Mouse (Mus musculus) activated CD4-positive, CD25-positive, alpha-beta regulatory T cell, adult 4 months (primary cell): ENCODE data around the gene Xpnpep1. TPM values are rescaled to one million over a fixed set of nuclear protein-coding genes. Genes with fewer than 3 reads are reported as not detected.

ENCODE experiments used
- ATAC-seq: one replicate; pipeline ENCODE4 v1.8.0; 2017
- polyA plus RNA-seq, 2 experiments: library from polyadenylated mRNA; unstranded; fragments of 100-300 nt; shearing (Covaris generic); gene quantifications; one replicate each; pipeline ENCODE4 v1.2.1; 2017

Gene Xpnpep1
- polyA plus RNA-seq, 2 experiments from 2014 or later = 56.2 to 64.9 TPM

DNA sequence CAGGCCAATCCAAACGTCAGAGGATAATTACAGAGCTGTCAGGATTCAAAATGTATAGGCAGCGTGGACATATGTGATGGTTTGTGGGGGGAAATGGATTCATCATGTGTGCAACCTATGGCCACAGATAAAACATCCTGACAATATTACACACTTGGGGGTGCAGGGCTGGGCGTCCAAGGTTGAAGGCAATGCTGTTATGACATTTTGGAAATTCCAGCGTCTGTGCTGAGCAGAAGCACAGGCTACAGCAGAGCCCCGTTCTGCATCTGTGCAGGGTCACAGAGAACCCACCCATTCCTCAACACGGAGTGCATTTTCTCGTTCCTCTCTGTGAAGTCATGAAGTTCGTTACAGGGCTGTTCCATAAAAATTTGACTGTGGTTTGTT, 25.0 kb upstream of the Xpnpep1 start:
- ATAC-seq = no peak

DNA sequence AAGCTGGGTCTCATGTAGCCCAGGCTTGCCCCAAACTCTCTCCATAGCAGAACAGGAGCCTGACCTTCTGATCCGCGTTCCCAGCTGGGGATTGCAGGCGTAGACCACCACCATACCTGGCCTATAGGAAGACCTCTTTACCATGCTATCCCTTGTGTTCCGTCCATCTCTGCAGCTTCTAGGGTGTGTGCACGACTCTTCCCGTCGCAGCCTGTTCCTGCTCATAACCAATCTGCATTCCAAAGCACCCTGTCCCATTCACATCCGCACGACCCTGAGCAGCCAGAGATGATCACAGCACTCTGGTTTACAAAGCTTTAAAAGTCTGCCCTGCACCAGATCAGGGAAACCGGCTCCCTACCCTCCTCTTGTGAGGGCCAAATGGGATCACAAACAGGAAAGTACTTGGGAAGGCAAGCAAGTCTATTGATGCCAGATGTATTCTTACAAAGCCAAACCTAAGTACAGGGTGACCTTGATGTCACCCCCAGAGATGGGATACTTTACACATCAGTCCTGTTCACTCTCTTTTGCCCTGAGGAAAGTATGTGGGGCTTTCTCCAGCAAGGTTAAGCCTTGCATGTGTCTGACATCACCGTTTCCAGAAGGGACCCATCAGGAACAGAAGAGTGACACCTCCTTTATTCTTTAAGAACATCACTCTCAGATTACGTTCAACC, 24.4 kb upstream of the Xpnpep1 start:
- ATAC-seq = no peak

DNA sequence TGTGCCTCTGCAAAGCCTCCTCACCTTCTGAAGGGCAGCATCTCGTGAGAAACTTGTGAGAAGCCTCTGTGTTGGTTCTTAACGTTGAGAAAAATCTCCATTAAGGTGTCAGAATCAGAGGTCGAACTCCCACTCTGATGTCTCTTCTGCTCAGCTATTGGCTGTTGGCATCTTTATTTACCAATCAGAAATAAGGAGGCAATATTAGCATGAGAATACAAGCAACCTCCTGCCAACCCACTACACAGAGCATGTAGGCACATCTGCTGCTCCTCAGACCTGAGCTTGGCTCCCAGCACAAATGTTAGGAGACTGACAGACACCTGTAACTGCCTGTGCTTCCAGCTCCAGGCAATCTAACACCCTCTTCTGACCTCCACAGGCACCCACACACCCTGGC, 22.0 kb upstream of the Xpnpep1 start:
- ATAC-seq = no peak

DNA sequence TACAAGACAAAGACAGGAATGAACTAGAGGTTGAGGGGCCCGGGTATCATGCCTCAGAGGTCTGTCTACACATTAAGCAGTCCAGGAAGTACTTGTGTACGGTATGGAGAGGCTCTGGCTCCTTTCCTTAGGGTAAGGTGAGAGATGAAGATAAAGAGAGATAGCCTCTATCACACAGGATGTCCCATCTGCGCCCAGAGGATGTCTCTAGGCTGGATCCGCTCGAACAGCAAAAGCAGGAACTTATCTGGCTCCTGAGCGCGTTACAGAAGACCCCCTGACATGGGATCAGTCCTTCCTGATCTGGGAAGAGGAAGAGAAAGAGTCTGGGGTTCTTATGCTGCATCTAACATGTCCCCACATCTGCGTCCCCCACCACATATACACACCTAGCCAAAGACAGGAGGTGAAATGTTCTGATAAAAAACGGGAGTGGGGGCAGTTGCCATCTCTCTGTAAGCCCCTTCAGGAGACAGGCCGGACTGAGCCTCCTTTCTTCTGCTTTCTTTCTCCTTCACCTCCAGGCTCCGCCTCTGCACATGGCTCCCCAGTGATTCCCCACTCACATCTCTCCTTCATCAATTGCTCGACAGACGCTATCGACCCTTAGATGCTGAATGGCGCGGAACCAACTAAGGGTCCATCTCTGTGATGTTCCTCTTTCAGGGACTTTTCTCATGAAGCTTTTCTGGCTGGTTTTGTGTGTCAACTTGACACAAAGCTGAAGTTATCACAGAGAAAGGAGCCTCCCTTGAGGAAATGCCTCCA, 19.5 kb upstream of the Xpnpep1 start:
- ATAC-seq = no peak

DNA sequence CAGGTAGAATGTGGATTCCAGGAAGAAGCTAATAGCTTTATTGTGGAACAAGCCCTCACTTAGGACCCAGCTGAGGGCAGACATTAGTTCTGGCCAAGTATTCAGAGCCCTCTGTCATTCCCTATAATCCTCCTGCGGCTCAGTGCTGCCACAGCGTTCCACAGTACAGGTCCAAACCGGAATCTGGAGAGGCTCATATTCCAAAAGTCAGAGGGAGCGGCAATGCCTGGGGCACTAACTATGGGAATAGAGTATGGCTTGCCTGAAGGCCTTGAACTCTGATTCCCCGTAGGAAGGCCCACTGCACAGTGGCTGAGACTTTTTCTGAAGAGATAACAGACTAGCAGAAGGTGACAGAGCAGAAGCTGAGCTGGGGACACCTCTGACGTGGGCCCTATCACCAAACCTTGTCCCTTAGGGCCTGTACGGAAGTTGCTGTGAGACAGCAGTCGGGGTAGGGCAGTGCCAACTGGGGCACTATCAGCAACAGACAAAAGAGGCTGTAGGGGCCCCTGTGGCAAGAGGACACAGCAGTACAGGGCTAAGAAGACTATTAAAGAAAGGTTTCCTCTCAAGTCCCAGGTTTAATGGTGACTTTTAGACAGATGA, 18.8 kb upstream of the Xpnpep1 start:
- no peak for ATAC-seq

DNA sequence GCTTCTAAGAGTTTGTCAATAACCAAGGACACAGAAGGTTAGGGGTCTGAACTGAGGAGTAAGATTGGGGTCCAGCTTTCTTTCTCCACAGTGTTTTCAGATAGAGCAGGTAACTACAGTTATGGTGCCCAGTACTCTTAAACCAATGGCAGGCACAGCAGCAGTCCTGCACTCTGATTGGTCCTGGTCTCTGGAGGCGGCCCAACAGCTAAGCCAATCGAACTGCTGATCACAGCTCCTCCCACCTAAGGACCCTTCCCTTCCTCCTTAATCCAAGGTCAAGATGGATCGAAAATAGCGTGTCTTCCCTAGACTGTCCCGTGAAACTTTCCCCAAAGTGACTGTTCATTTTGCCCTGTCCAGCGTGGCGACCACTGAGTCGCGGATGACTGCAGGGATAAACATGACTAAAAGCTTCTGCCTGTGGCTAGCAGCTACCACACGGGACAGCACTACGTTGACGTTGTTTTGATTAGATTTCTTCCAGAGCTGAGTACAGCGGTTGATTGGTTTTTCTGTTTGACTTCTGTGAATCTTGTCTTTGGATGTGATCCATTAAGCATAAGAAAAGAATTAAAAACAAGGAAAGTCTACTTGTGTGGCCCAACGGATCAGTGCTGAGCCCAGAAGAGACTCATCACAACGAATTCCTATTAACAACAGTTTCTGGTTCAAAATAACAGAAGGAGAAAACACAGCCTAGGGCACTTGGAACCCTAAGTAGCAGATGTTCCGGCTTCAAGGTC, 18.1 kb upstream of the Xpnpep1 start:
- no peak for ATAC-seq

DNA sequence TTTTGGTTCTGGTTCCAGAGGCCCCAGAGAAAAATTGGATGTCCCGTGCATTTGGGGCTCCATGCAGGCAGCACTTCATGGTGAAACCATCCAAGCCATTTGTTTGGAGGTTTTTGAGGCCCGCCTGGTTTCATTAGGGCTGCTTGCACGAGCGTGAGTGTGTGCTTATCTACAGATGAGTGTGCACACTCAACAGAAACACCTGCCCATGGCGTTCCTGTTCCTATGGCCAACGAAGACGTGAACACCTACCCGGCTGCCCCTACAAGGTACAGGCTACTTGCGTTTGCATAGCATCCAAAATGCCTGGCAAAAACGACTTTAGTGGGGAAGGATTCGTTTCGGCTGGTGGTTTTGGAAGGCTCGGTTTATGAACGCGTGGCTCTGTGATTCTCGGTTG, 13.3 kb upstream of the Xpnpep1 start:
- no peak for ATAC-seq

DNA sequence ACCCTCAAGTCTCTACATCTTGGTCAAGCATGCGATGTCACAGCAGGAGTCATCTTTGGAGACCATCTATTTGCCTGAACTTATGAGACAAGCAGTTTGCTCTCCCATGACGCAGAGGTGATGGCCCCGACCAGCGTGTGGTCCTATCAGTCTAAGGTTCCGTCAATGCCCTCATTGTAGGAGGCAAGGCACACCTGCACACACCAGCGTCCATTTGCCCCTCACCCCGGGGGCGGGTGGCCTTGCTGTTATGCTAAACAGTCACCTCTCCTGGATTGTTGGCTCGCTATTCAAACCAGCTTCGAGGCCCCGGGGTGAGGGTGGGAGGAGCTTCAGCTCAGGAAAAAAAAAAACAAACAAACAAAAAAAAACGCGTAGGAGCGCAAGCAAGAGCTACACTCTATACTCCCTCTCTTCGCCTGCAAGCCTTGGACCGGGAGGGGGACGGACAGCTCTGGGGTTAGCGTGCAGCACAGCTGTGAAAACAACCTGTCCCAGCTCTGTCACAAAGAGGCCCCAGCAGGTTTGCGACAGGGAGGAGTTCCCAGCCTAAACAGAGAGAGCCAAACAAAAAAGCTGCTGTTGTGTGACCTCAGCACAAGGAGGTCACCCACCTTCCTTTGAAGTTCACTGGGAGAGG, 12.1 kb upstream of the Xpnpep1 start:
- ATAC-seq = no peak

DNA sequence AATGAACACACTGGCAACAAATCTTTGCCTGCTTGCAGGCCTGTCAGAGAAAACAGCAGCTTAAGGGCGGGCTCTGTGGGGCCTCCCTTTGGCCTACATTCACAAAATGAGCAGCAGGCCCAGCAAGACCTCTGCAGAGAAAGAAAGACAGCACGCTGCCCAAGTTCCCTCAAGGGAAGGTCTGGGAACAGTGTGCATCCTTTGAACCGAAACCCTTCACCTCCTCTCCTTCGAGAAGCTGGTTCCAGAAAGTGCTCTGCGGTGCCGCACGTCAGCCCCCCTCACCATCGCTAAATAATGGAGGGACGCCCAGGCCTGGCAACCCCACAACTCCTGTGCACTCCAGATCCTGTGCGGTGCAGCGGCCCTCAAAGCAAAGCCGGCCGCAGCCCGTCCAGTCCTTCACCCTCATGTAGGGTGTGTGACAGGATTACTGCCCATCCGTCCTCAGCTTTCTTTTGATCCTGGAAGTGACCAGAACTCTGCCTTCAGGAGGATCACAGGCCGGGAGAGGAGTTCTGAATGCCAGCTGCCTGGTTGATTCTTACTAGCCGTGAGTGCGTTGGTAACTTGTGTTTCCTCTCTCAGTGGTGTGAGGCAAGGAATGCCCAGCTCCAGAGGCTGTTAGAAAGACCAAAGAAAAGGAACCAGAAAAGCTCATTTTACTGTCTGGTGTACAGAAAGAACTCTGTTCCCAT, 11.4 kb upstream of the Xpnpep1 start:
- ATAC-seq = no peak

DNA sequence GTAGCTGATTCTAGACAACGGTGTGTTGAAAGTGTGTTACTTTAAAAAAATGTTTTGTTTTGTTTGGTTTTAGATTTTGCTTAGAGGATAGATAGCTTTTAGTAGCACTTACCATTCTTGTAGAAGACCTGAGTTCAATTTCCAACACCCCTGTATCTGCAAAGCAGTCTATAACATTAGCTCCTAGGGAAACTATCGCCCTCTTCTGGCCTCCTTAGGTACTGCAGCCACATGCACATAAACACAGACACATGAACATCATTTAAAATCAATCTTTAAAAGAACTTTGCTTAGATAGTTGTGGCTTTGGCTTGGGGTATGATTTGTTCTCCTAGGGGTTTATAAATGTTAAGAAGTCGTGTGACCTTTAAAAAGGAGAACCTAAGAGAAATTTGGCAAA, 10.1 kb upstream of the Xpnpep1 start:
- no peak for ATAC-seq

DNA sequence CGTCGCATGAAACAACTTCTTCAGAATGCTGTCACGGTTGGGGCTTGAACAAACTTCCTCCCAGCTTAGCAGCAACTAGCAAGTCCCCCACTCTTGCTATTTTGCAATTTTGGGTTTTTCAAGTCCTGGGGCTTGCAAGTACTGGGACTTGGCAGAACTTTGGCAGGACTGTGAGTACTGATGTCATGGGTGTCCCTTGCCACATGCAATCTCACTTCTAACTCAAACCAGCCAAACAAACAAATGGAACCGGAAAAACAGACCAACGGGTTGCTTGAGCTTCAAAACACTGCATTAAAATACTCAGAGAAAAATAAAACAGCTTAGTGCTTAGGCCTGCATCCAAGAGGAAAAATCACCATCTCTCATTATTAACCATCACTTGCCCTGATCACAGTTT, 7.2 kb upstream of the Xpnpep1 start:
- ATAC-seq = no peak

DNA sequence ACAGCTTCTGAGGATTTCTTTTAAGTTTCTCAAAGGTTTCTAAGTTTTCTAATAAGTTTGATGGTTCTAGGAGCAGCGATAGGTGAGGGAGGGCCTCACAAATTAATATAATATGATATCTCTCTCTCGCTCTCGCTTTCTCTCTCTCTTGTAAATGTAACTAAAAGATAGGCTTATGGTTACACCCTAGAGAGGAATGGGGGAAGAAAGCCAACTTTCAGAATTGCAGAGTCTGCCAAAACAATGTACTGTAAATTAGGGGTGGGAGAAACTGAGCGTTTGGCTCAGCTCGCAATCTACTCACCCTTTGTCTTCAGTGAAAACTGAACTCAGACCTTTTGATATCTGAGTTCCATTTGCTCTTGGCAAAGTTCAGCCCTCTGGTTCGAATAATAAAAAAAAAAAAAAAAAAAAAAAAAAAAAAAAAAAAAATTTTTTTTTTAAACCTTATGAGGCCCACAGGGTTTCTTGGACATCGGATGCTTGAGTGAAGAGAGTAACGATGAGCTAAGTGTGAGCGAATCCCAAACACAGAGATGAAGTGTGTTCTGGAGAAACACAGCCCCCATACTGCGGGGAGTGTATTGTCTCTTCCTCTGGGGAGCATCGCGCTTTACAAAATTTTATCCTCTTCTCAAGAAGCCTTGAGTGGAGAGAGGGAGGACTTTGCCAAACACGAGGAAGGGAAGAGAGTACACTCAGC, 3.6 kb upstream of the Xpnpep1 start:
- no peak for ATAC-seq

DNA sequence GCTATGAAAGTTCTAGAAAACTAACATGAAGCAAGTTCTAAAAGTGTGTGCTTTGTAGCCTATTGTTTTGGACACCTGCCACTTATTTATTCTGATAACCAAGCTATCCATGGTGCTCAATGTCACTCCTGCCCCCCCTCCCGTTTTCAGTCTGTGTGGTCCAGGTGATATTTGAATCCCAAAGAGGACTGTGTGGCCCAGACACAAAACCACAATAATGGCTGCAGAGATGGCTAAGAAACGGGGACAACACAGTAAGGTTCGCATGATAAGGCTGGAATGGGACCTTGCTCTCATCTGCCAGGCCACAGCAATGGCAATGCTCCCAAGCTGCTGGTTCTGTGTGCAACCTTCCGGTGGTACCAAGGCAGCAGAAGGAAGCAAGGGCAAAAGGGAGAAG, 1.6 kb upstream of the Xpnpep1 start:
- ATAC-seq = no peak

DNA sequence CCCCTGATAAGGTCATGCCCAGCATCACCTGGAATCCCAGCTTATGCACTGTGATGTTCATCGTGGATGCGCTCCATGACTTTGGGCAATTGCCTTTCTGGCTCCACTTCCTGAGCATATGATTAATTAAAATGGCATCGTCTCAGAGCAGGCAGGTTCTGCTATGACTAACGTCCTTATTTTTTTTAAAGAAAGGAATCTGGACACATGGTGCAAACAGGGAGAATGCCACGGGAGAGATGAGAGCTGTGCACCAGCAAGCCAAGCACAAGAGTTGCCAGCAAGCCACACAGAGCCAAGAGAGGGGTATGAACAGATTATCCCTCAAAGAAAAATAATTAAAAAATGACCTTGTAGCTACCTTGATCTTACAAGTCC, 1.1 kb upstream of the Xpnpep1 start:
- ATAC-seq = no peak

DNA sequence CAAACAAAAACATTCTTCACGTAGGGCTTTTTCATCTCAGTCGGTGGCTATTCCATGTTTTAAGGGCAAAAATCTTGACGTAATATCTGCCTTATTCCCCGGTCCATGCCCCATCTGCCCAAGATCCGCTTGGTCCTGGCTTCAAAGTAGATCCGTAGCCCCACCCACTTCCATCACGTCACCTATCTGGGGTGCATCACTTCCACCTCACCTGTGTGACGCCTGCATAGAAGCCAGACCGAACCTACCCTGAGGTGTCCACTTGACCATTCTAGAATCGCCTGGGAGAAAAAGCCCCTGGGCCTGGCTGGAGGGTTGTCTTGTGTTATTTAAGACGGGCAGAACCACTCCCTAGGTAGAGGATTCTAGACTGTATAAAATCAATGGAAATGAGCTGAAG, 924 bp downstream of the Xpnpep1 start:
- no peak for ATAC-seq

DNA sequence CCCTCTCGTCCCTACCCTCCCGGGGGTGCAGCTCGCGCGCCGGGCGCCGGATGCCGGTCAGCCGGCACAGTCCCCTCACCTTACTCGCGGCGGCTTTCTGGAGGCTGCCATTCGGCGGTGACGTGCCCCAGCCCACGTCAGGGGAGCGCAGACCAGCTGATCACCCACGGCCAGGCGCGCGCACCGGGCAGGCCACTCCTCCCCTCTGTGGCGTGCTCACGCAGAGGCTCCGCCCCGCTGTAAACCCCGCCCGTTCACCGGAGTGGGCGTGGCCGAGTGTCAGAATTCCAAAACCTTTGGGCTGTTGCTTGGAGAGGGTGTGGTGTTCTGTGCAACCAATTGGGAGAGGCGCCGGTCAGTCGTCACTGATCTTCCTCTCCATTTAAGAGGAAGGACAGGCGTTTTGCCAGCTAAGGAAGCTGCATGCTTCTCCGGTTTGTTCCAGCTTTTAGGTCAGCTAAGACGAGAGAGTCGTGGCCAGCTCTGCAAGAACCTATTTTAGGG, 1.5 kb downstream of the Xpnpep1 start:
- peak; percentile 97 for ATAC-seq

DNA sequence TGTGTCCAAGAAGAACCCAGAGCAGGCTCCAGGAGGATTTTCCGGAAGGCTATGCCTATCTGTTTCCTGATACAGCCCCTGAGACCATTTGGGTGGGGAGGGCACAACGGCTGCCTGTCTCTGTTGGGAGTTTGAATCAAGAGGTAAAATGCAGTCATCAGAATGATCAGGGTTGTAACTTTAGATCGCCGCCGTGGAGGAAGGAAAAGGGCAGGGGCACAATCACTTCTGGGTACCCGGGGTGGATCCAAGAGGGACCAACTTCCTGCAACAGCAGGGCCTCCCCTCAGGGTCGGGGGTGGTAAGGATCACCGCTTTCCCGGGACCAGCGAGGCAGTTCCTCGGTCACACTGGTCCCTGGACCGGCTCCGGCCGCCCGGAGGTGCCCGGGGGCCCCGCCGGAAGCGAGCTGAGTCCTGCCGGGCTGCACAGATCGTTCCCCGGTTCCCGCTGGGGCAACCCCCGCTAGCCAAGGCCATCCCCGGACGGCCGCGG, 2.0 kb downstream of the Xpnpep1 start:
- ATAC-seq = peak; percentile 30

DNA sequence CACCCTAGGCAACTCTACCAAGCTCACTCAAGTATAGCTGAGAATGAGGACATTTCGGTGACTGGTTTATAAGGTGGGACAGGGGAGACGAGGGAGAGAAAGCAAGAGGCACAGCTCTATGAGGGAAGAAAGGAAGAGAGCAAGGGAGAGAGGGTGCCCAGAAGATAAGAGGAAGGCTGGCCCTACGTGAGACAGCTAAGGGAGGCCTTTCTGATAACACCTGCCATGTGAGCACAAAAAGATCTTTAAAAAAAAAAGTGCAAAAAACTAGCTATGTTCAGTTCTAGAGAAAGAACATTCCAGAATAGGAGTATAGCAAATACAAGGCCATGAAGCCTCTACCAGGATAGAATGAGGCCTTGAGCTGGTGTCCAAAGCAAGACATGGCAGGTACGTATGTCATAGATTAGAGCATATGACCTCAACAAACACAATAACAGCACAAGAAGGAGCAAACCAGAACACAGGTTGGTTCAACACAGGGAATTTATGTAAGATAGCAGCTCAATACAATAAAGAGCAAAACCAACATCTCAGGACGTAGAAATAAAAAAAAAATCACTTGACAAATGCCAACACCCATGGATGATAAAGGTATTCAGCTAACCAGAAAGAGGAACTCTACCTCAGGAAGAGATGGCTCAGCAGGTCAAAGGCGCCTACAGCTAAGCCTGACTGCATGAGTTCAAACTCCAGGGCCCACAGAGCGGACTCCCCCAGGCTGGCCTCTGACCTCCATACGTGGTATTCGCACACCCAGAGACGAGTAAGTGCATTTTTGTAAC, 6.7 kb downstream of the Xpnpep1 start:
- ATAC-seq = no peak

DNA sequence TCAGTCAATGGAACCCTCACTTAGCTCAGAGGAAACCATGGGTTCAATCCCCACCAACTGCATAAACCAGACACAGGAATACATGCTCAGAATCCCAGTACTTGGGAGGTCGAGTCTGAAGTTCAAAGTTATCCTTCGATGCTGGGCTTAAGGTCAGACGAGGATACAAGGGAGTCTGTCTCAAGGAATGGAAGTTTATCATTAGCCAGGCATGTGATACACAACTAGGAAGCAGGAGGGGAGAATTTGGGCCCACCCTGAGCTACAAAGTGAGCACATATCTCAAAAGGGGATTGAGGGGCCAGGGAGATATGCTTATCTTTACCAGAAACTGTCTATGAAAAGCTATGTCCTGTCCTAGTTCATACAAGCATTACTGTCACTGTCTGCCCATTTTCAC, 7.4 kb downstream of the Xpnpep1 start:
- ATAC-seq = no peak

DNA sequence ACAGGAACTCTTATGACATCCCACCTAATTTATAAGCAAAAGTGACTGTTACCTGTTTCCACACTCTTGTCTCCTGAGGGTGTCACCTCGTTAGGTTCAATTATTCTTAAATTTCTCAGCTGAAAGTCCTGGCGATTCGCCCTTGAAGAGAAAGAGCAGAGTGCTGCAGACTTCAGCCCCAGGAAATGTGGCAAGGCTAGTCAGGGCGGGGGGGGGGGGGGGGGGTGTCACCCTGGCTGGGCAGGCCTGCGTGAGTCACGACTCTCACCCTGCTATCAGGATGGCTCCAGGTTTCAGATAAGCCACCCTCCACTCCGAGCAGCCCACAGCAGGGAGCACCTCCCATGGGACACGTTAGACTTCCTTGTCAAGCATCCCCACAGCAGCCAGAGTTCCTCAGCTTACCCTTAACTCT, 8.1 kb downstream of the Xpnpep1 start:
- ATAC-seq = no peak
